Mouse (Mus musculus) lung, embryonic 15.5 days (tissue): ENCODE measurements around the gene Ifitm7. TPM values are rescaled to one million over a fixed set of nuclear protein-coding genes. Genes with fewer than 3 reads are reported as not detected.

ENCODE experiments used
- ATAC-seq: fragments of 200-750 bp; cut with Nextera tagmentation; 2 replicates; pipeline ENCODE4 v1.8.0; 2017; ENCODE audit warnings: moderate number of reproducible peaks, borderline replicate concordance; ENCODE audit not compliant: low FRiP score, low TSS enrichment; ENCODE audit errors: extremely low read depth
- H3K27ac ChIP-seq: fragments of 300-500 bp; sonication (generic); 2 replicates; pipeline ENCODE4 v1.5.1; 2015; ENCODE audit warnings: moderate library complexity, mild to moderate bottlenecking, inconsistent platforms
- H3K27me3 ChIP-seq: fragments of 300-500 bp; sonication (generic); 2 replicates; pipeline ENCODE4 v1.6.1; 2015; ENCODE audit warnings: inconsistent platforms
- H3K36me3 ChIP-seq: fragments of 300-500 bp; sonication (generic); 2 replicates; pipeline ENCODE4 v1.6.1; 2015; ENCODE audit warnings: inconsistent platforms
- H3K4me1 ChIP-seq: fragments of 300-500 bp; sonication (generic); 2 replicates; pipeline ENCODE4 v1.6.1; 2015; ENCODE audit warnings: inconsistent platforms
- H3K4me2 ChIP-seq: fragments of 300-500 bp; sonication (generic); 2 replicates; pipeline ENCODE4 v1.6.1; 2015; ENCODE audit warnings: inconsistent platforms, mild to moderate bottlenecking, moderate library complexity
- H3K4me3 ChIP-seq: fragments of 300-500 bp; sonication (generic); 2 replicates; pipeline ENCODE4 v1.5.1; 2015; ENCODE audit warnings: mild to moderate bottlenecking, inconsistent platforms
- H3K9ac ChIP-seq: fragments of 300-500 bp; sonication (generic); 2 replicates; pipeline ENCODE4 v1.6.1; 2015; ENCODE audit warnings: inconsistent platforms
- H3K9me3 ChIP-seq: fragments of 300-500 bp; sonication (generic); 2 replicates; pipeline ENCODE4 v1.6.1; 2016; ENCODE audit warnings: inconsistent platforms
- WGBS: fragments of 180-500 bp; shearing (Covaris S2); methylation state at CpG from one replicate; pipeline ENCODE4 v1.1.7; 2015; 5-methylcytosine and 5-hydroxymethylcytosine counted together
- polyA plus RNA-seq: library from polyadenylated mRNA; unstranded; fragments of >200 nt; fragmentation: Nextera tagmentation; extraction: Ambion mirVana; gene quantifications from 2 replicates; pipeline ENCODE4 v1.2.1, GENCODE M21; 2015

Gene Ifitm7
- polyA plus RNA-seq, 1 experiment from 2014 or later: not detected

DNA sequence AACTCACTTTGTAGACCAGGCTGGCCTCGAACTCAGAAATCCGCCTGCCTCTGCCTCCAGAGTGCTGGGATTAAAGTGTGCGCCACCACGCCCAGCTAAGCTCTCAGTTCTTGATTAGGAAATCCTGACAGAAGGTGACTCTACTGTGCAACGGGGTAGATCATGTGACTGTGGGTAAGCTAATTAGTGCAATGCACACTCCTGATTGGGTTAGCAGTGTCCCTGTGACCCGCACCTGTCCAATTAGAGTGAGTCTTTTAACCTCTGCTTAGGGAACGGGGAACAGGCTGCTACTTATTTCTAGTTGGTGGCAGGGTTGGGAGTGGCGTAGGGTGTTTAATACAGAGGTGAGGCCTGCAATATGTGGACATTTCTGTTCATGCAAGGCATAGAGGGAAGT is 14.6 kb downstream of the Ifitm7 start:
- Histone ChIP-seq H3K9me3 (no peaks in the 10 kb centered on the region), H3K36me3 (no peaks in the 10 kb centered on the region), H3K9ac (no peak overlapping the region), H3K4me3 (no peak overlapping the region), H3K27me3 (no peaks in the 10 kb centered on the region), H3K4me1 (no peaks in the 10 kb centered on the region), H3K27ac (no peak overlapping the region), H3K4me2 (no peak overlapping the region)
- 83% methylated on average over 8 of the region's 8 CpGs for WGBS
- ATAC-seq: no peak

DNA sequence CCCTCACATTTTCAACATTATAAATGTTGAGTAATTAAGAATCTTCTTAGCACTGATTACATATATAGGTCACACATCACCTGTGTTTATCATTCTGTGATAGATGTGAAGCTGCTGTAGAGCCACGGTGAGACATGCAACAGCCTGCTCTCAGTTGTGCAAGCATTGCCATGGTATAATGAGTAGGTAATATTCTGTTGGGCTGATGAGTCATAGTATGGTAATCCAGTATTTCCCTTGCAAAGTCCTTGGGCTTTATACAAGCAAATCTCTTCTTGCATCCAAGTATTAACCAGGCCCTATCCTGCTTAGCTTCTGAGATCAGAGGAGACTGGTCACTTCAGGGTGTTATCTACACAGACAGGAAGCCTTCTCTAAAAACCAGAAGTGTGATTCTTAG is 17.6 kb downstream of the Ifitm7 start:
- H3K4me1 ChIP-seq: no peaks in the 10 kb centered on the region
- 68% methylated on average over 1 of the region's 1 CpGs for WGBS
- ATAC-seq: no peak

DNA sequence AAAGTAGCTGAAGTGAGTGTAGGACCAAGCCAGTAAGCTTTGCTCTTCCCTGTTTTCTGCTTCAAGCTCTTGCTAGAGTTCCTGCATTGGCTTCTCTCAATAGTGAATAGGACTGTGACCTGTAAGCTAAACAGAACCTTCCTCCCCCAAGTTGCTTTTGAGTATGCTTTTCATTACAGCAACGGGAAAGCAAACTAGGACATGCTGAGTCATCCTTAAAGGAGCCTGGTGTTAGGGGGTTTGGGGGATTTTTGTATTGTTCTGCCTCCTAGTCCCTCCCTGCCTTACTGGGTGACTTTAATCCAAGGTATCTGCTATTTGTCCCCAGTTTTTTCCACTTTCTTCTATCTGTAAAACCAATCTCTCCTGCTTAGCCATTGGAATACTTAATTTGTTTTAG is 24.6 kb downstream of the Ifitm7 start:
- Histone ChIP-seq H3K27ac (no peak overlapping the region), H3K36me3 (no peaks in the 10 kb centered on the region), H3K27me3 (no peaks in the 10 kb centered on the region), H3K4me1 (no peaks in the 10 kb centered on the region), H3K9ac (no peak overlapping the region), H3K4me3 (no peak overlapping the region), H3K4me2 (no peak overlapping the region), H3K9me3 (no peaks in the 10 kb centered on the region)
- WGBS: 9% methylated on average over 1 of the region's 1 CpGs
- ATAC-seq: no peak

More for the DNA sequence above, 17.6 kb downstream of the Ifitm7 start:
- no peak overlapping the region for H3K27ac ChIP-seq
- H3K4me3 ChIP-seq: no peak overlapping the region
- no peaks in the 10 kb centered on the region for H3K27me3 ChIP-seq
- no peak overlapping the region for H3K9ac ChIP-seq
- H3K9me3 ChIP-seq: no peaks in the 10 kb centered on the region
- no peaks in the 10 kb centered on the region for H3K36me3 ChIP-seq
- no peak overlapping the region for H3K4me2 ChIP-seq

DNA sequence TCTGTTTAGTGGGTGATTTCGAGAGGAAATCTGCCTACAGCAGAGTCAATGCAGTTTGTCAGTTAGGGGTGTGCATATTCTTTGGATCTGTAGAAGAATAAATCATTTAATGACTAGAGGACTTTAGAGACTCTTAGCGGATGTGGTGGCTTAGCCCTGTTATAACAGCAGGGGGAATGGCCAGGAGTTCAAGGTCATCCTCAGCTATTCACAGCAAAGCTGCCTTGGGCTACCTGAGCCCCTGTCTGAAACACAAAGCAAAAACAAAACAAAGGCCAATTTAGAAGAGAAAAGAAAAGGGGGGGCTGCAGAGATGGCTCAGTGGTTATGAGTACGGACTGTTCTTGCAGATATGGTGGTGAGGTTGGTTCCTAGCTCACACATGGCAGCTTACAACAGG is 35.4 kb downstream of the Ifitm7 start:
- Histone ChIP-seq H3K4me2 (no peak overlapping the region), H3K9ac (no peak overlapping the region), H3K4me3 (no peak overlapping the region), H3K27me3 (no peaks in the 10 kb centered on the region), H3K27ac (no peak overlapping the region), H3K4me1 (no peaks in the 10 kb centered on the region), H3K36me3 (no peaks in the 10 kb centered on the region), H3K9me3 (no peaks in the 10 kb centered on the region)
- WGBS: 76% methylated on average over 3 of the region's 3 CpGs
- no peak for ATAC-seq

DNA sequence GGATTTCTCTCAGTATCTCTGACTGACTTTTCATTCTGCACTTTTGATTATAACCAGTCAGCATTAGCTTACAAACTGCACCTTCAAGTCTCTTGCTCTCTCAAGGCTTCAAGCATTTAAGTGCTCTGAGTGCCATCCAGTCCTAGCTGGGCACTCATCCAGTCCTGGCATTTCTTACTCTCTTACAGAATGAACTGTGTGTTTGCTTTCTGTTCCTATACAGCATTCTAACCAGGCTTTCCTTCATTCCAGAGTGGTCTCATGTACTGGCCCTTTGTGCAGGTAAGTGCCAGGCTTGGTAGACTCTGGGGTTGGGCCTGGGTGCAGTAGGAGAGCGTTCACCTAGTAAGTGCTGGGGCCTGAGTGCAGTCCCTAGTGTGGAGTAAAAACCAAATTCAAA is 40.4 kb downstream of the Ifitm7 start:
- H3K9ac ChIP-seq: no peak overlapping the region
- H3K4me3 ChIP-seq: no peak overlapping the region
- no peaks in the 10 kb centered on the region for H3K9me3 ChIP-seq
- peak overlapping the region; percentile 87 for H3K27ac ChIP-seq
- peaks cover 2% of the 10 kb centered on the region; the same call in 1 of the 2 replicates for H3K4me1 ChIP-seq
- H3K27me3 ChIP-seq: peaks cover 2% of the 10 kb centered on the region; the same call in 1 of the 2 replicates
- peak; percentile 93 for ATAC-seq
- no peak overlapping the region for H3K4me2 ChIP-seq
- 59% methylated on average over 1 of the region's 1 CpGs for WGBS
- no peaks in the 10 kb centered on the region for H3K36me3 ChIP-seq

DNA sequence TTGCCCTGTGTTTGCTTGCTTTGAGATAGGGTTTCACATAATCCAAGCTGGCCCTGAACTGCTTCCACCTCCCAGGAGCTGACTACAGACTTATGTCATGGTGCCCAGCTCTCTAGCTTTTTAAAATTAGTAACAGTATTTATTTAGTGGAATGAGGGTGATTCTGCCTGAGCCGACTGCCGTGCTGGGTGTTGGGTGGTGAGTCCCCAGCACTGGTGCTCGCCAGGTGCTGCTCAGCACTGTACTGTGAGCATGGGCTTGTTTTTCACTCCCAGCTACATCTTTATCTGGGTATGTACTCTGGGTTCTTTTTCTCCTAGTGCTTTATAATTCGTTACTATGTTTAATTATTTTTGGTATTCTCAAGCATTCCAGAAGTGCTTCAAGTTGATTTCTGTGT is 41.5 kb downstream of the Ifitm7 start:
- Histone ChIP-seq H3K4me1 (peaks cover 9% of the 10 kb centered on the region; the same call in 1 of the 2 replicates), H3K9me3 (no peaks in the 10 kb centered on the region), H3K9ac (no peak overlapping the region), H3K4me2 (no peak overlapping the region), H3K36me3 (no peaks in the 10 kb centered on the region), H3K4me3 (no peak overlapping the region), H3K27ac (no peak overlapping the region), H3K27me3 (peaks cover 10% of the 10 kb centered on the region; the same call in 1 of the 2 replicates)
- ATAC-seq: no peak
- 44% methylated on average over 4 of the region's 4 CpGs for WGBS

DNA sequence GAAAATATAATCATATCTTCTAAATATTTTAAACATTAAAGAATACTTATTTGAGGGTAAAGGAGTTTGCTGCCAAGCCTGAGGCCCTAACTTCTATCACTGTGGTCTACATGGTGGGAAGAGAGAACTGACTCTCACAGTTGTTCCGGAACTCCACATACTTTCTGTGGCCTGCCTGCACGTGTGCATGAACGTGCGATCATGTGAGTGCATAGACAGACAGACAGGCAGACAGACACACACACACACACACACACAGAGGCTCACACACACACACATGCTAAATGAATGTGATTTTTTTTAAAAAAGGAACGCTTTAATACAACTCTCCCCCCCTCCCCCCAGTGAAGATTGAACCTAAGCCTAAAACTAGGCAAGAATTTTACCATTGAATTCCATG is 41.9 kb downstream of the Ifitm7 start:
- Histone ChIP-seq H3K4me2 (no peak overlapping the region), H3K4me3 (no peak overlapping the region), H3K27ac (no peak overlapping the region), H3K9me3 (no peaks in the 10 kb centered on the region), H3K9ac (no peak overlapping the region), H3K27me3 (peaks cover 10% of the 10 kb centered on the region; the same call in 1 of the 2 replicates), H3K36me3 (no peaks in the 10 kb centered on the region), H3K4me1 (peaks cover 9% of the 10 kb centered on the region; the same call in 1 of the 2 replicates)
- no peak for ATAC-seq
- WGBS: 69% methylated on average over 5 of the region's 5 CpGs

DNA sequence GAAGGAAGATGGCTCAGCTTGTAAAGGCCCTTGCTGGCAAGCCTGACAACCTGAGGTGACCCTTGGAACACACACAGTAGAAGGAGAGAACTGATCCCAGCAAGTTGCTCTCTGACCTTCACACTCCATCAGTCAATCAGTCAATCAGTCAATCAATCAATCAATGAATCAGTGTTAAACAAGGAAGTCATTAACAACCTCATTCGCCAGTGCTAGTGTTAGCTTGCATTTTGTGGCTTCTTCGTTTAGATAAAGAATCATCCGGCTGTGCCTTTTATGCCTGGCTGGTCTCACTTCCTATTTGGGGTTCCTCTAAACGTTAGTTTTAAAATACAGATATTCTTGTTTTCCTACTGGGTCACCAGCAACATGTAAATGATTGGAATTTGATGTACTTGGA is 42.5 kb downstream of the Ifitm7 start:
- no peak overlapping the region for H3K4me2 ChIP-seq
- WGBS: 23% methylated on average over 4 of the region's 4 CpGs
- ATAC-seq: no peak

GRCm38 (mm10) chr16:13940847-13941395 is 45.8 kb downstream of the Ifitm7 start:
- Histone ChIP-seq H3K4me1 (peaks cover 8% of the 10 kb centered on the region; the same call in 1 of the 2 replicates), H3K4me2 (peak overlapping the region; percentile 96), H3K27me3 (peaks cover 10% of the 10 kb centered on the region; the same call in 1 of the 2 replicates), H3K4me3 (peak overlapping the region; percentile 53), H3K27ac (0 out of 2 replicates have a peak overlapping the region, but pooled peaks have one; percentile 12), H3K9ac (peak overlapping the region; percentile 56), H3K9me3 (no peaks in the 10 kb centered on the region), H3K36me3 (no peaks in the 10 kb centered on the region)
- peak; percentile 84; the same call in 1 of the 2 replicates for ATAC-seq
- 2% methylated on average over 34 of the region's 34 CpGs for WGBS

More for the DNA sequence above, 42.5 kb downstream of the Ifitm7 start:
- H3K9ac ChIP-seq: no peak overlapping the region
- H3K4me3 ChIP-seq: no peak overlapping the region
- H3K27me3 ChIP-seq: peaks cover 10% of the 10 kb centered on the region; the same call in 1 of the 2 replicates
- H3K4me1 ChIP-seq: peaks cover 9% of the 10 kb centered on the region; the same call in 1 of the 2 replicates
- H3K36me3 ChIP-seq: no peaks in the 10 kb centered on the region
- H3K9me3 ChIP-seq: no peaks in the 10 kb centered on the region
- H3K27ac ChIP-seq: no peak overlapping the region

- 5% methylated on average over 28 of the region's 28 CpGs for WGBS
- H3K9ac ChIP-seq: peak overlapping the region; percentile 56
Measured at GRCm38 (mm10) chr16:13940139-13940846, 46.4 kb downstream of the Ifitm7 start.

More at GRCm38 (mm10) chr16:13940139-13940846, 46.4 kb downstream of the Ifitm7 start:
- Histone ChIP-seq H3K27me3 (peaks cover 10% of the 10 kb centered on the region; the same call in 1 of the 2 replicates), H3K27ac (0 out of 2 replicates have a peak overlapping the region, but pooled peaks have one; percentile 12), H3K4me3 (peak overlapping the region; percentile 53), H3K4me2 (peak overlapping the region; percentile 96), H3K4me1 (peaks cover 7% of the 10 kb centered on the region; the same call in 1 of the 2 replicates), H3K36me3 (no peaks in the 10 kb centered on the region), H3K9me3 (no peaks in the 10 kb centered on the region)
- ATAC-seq: peak; percentile 92
